Mouse (Mus musculus) retina, embryonic 14.5 days (tissue): ENCODE measurements at regions not wholly inside any gene's neighbourhood (a gene's known extent, or its start where the extent isn't known, plus 50 kb on each side); places are given as distances from the start of the nearest gene placed in this dataset.

Experiments
- DNase-seq: peaks from one replicate; pipeline ENCODE4 v3.0.0-alpha.2; 2015; ENCODE audit warnings: low spot score

DNA sequence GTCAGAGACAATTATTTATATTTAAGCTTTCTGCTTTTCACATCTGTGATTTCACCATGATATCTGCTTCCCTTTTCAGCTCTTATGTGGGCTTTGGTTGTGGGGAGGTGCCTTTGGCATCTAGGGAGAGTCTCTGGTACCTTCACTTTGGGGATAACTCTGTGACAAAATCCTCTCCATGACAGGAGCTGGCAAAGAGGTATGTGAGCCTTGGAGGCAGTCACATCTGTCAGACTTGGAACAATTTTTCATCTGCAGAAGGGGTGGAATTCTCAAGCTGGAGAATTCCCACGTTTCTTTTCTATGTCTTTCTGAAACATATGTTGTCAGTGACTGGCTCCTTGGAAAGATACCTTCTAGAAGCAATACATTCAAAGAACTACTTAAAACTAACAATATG is 312.2 kb upstream of the Nrg3 start:
- no peak for DNase-seq

DNA sequence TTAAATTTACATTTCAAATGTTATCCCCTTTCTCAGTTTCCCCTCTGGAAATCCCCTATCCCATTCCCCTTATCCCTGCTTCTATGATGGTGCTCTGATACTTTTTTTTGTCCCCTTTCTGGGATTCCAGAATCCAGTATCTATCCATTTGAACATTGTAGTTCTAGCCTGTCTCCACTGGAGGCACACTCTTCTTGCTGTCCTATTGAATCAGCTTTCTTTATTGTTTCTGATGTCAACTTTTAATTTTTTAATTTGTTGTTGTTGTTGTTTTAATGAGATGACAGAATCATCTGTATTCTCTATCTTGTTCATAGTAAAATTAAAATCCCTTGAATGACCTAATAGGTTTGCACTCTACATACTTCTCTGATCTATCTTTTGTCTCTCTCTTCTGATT is 309.0 kb upstream of the Nrg3 start:
- peak; percentile 22 for DNase-seq

DNA sequence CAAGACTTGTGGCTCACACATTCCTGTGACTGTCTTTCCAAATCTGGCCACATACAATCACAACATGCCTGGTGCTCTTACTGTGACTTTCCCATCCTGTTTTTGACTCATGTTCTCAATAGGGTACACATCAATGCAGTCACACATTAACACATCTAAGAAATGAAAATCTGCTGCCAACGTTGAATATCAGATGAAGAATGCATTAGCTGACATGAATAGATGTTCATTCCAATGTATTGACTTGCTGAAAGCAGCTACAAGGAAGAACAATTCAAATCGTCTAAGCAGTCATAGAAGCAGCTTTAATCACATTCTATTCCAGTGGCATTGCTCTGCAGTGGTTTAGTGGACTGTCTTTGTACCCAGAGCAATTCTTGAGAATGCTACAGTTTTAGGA is 295.2 kb upstream of the Nrg3 start:
- DNase-seq: no peak
